Mouse (Mus musculus) kidney, adult 2 months (tissue): ENCODE measurements around the gene Sfrp4.

Source experiments
- CTCF ChIP-seq: fragments of 200-500 bp; conservative IDR thresholded peaks from 2 replicates; pipeline ENCODE4 v1.5.1; 2011; ENCODE audit warnings: low read depth, mild to moderate bottlenecking, control low read depth, low read length, moderate library complexity, mixed read lengths; ENCODE audit not compliant: insufficient read depth, insufficient read length
- POLR2A ChIP-seq: fragments of 200-500 bp; IDR thresholded peaks from one replicate; pipeline ENCODE4 v1.6.1; 2011; ENCODE audit warnings: low read depth, low read length, control low read depth

- TF ChIP-seq POLR2A (no peak), CTCF (no peak)
These were observed 4.8 kb upstream of the Sfrp4 start for GRCm38 (mm10) chr13:19618081-19618480.
